Mouse (Mus musculus): Measurements from ENCODE around the gene Polr2e.

Polr2e gene

GRCm38 (mm10) chr10:80017771-80018170 lies 21.8 kb downstream of the Polr2e start:
- DNase-seq (ENCODE audit: low spot score in 2 of 2) = no peak

DNA sequence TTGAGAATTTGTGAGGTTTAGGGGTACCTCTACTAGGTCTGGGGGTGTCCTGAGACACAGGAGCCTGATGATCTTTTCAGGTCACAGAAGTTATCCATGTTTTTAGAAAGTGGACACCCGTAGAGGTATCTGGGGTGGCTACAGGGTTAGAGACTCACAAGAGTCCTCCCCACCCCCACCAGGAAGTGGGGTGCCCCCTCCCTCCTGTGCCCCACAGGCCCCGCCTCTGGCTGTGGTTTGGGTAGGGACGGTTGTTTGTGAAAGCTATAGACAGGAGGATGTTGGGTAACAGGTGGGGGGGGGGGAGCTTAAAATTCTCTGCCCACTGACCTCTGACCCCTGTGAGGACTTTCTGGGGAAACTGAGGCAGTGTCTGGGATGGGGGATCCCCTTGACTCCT lies 22.2 kb downstream of the Polr2e start:
- DNase-seq (ENCODE audit: low spot score in 2 of 2) = no peak

DNA sequence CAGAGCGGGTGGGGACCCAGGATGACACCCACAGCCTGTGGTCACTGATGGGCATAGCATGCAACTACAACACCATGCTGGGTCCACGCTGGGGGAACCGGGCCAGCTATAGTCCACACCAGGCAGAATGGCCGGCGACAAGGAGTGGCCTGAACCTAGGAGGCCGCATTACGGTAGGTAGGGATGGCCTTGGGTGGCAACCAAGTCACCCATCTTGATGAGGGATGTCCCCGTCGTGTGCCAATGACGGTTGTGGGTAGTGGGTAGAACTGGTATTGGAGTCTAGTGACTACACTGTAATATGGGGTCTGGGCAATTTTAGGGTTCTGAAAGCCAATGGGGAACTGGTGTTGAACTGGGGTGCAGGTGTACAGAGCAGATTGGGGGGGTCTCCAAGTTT lies 22.7 kb downstream of the Polr2e start:
- DNase-seq (ENCODE audit: low spot score in 2 of 2) = no peak

DNA sequence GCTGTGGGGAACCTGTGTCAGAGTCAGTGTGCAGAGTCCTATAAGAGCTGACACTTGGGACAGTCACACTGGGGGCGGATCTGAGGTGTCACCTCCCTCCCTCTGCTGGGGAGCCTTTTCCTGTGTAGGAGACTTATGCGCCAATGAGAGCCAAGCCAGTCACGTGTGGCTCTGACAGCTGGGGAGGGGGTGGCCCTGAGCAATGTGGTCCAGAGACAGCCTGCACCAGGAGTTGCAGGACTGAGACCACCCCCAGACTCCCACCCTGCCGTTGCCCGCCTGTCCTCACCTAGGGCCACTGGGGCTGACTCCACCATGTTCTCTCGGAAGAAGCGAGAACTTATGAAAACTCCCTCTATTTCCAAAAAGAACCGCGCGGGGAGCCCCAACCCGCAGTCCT lies 23.1 kb downstream of the Polr2e start, which contains the start of gene Arhgap45:
TSS of gene Arhgap45 (plus strand) at position 143 of the 400 bp plus-strand sequence.
- no peak for DNase-seq (ENCODE audit: low spot score in 2 of 2)

DNA sequence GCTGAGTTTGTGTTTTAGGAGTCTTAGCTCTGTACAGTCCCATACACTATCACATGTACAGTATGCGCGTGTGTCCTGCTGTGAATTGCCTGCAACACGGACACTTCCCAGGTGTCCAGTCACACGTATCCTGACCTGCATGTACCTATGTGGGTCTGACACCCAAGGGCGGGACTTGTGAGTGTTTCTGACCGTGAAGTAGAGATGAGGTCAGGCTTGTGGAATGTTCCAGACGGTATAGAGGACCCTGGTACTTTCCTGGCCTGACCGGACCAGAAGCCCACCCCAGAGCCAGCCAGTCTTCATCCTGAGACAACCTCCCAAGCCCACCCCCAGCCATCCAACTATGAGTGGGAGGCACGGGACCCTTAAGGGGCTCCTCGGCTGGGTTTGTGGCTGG lies 24.0 kb downstream of the Polr2e start:
- no peak for DNase-seq (ENCODE audit: low spot score in 2 of 2)

- DNase-seq (ENCODE audit: low spot score in 2 of 2) = no peak
Measured at GRCm38 (mm10) chr10:80014484-80015290, 24.9 kb downstream of the Polr2e start.

DNA sequence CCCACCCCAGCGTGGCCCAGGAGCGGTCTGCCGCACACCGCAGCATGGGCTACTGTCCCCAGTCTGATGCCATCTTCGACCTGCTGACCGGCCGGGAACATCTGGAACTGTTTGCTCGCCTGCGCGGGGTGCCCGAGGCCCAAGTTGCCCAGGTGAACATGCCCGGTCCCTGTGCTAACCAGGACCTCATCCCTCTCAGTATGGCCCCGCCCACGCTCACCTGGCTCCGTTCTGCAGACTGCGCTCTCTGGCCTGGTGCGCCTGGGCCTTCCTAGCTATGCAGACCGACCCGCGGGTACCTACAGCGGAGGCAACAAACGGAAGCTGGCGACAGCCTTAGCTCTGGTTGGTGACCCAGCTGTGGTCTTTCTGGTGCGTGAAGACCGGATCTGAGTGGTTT lies 26.0 kb downstream of the Polr2e start:
- DNase-seq (ENCODE audit: low spot score in 2 of 2) = no peak

GRCm38 (mm10) chr10:80011740-80012139 lies 27.9 kb downstream of the Polr2e start:
- no peak for DNase-seq (ENCODE audit: low spot score in 2 of 2)

DNA sequence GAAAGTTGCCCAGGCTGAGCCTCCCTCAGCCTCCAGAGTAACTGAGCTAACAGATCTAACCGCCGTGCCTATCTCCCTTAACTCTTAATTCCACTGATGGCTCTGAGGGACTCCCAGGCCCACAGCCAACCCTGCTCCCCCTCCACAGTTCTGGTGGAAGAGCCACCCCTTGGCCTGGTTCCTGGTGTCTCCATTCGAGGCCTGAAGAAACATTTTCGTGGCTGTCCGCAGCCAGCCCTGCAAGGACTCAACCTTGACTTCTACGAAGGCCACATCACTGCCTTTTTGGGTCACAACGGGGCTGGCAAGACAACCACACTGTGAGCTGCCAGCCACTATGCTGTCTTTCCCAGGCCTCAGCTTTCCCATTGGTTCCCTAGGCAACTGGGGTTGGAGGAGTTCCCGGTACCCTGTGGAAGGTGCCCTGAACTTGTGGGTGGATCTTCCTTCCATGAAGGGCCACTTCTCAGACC lies 35.3 kb downstream of the Polr2e start:
- no peak for DNase-seq (ENCODE audit: low spot score in 2 of 2)

- no peak for DNase-seq (ENCODE audit: low spot score in 2 of 2)
Measured at GRCm38 (mm10) chr10:80003374-80004232, 36.0 kb downstream of the Polr2e start.

- DNase-seq (ENCODE audit: low spot score in 2 of 2) = no peak
Measured at GRCm38 (mm10) chr10:80002829-80003228, 36.8 kb downstream of the Polr2e start.

DNA sequence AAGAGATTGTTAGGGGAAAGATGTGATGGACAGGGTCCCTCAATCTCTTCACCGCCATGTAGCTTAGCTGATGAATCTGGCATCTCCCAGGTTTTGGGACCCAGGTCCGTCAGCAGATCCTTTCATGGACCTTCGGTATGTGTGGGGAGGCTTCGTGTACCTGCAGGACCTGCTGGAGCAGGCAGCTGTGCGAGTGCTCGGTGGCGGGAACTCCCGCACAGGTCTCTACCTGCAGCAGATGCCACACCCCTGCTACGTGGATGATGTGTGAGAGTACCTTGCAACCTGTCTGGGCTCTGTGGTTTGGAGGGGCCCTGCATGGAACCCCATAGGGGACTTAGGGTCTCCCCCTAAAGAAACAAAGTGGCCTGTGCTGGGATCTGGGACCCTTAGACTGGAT lies 37.6 kb downstream of the Polr2e start:
- no peak for DNase-seq (ENCODE audit: low spot score in 2 of 2)

DNA sequence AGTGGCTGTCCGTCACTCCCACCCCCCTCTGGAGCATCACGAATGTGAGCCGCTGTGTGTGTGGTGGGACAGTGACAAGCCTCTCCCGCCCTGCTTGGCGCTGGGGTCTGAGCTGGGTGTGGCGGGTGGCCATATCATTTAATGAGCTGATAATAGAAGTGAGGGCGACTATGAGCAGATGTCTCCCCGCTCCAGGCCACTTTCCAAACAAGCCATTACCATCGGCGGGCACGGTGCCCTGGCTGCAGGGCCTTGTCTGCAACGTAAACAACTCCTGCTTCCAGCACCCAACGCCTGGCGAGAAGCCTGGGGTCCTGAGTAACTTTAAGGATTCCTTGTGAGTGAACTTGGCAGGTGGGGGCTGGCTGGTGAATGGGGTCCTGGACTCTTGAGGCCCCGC lies 41.8 kb downstream of the Polr2e start:
- DNase-seq (ENCODE audit: low spot score in 2 of 2) = no peak

DNA sequence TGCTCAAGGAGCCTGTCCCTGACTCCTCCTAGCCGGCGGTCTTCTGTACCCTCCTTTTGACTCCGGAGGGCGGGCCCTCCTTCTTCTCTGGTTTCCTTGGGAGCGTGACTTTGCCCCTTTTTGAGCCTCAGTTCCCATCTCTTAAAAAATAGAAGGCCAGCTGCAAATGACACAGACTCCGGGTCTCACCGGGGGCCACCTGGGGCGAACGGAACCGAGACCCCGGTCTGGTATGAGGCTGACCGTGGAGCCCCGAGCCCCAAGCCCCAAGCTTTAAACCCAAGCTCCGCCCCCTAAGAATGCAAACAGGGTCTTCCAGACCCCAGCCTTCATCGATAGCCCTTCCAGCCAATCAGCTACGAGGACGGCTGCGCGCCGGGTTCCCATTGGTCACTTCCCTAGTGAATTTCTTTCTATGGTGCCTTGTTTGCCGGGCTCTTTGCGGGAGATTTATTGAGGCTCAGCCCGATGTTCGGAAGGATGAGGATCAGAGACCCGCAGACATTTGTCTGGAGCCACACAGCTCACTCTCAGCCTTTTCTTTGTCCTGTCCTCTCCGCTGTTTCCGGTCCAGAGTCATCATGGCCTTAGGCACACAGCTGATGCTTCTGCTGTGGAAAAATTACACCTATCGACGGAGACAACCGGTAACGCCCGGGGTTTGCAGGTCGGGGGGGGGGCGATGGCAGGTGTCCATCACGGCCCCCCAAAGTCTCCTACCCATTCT lies 42.4 kb downstream of the Polr2e start:
- peak; percentile 61 to 76 for DNase-seq (ENCODE audit: low spot score in 2 of 2)

GRCm38 (mm10) chr10:79996272-79997033 lies 43.1 kb downstream of the Polr2e start, which contains the start of gene Abca7:
Gene Abca7 (plus strand): TSS chr10:79996494.
- DNase-seq (ENCODE audit: low spot score in 2 of 2) = peak; percentile 89 to 96

- no peak for DNase-seq (ENCODE audit: low spot score in 2 of 2)
Measured at GRCm38 (mm10) chr10:79995636-79996035, 44.0 kb downstream of the Polr2e start.

GRCm38 (mm10) chr10:79994397-79995115 lies 45.0 kb downstream of the Polr2e start:
- no peak for DNase-seq (ENCODE audit: low spot score in 2 of 2)

GRCm38 (mm10) chr10:79991548-79991947 lies 48.0 kb downstream of the Polr2e start:
- DNase-seq (ENCODE audit: low spot score in 2 of 2) = no peak

GRCm38 (mm10) chr10:79991099-79991498 lies 48.5 kb downstream of the Polr2e start:
- no peak for DNase-seq (ENCODE audit: low spot score in 2 of 2)

GRCm38 (mm10) chr10:79989870-79990269 lies 49.7 kb downstream of the Polr2e start:
- no peak for DNase-seq (ENCODE audit: low spot score in 2 of 2)

All from frontal cortex, postnatal 14 days (tissue).